Mouse (Mus musculus) testis, postnatal 10 days (tissue): ENCODE measurements around the gene Apba1.

Experiments used
- DNase-seq: peaks from one replicate; pipeline ENCODE4 v3.0.0; 2021; ENCODE audit warnings: low spot score

Gene Apba1

DNA sequence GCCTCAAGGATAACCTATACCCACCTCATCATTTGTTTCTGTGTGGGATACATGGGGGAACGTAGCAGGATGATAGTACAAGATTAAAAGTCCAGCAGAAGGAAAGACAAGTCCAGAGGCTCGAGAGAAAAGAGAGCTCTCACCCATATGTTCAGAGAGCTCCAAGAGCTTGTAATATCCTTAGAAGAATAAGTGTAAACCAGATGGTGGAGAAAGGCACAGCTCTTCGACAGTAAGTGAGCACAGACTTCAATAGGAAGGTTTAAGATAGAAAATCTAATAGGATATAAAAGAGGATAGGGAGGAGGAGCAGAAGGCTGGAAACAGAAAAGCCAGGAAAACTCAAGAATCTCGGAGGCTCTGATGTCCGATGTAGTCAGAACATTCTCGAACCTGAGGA, 115.8 kb downstream of the Apba1 start:
- no peak for DNase-seq

DNA sequence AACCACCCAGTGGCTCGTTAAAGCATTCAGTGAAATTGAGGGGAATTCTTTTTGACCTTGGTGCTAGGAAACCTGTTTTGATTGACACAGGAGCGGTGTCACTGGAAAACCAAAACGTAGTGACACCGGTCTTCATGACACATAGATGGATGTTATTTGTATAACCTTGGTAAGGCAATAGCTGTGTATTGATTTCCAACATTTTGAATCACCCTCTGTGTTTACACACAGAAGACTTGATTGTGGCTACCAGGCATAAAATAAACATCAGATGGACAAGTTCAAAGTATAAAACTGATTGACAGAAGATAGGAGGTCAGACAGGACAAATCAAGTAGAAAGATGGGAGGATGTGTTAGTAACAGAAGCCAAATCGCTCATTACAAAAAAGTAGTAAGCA, 117.1 kb downstream of the Apba1 start:
- no peak for DNase-seq

DNA sequence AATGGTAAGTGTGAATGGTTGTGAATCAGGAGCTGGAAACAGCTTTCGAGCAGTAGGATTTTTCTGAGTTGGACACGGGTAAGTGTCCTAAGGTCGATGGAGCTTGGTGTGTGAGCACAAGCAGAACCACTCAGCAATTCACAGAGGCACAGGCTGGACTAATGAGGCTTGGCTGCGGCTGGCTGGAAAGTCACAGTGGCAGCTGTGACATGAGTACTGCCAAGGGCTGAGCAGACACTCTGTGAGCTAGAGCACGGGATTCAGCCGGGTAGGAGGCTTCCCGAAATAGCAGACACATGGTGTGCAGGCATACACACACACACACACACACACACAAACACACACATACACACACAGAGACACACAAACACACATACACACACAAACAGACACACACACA, 121.2 kb downstream of the Apba1 start:
- DNase-seq, result no peak

DNA sequence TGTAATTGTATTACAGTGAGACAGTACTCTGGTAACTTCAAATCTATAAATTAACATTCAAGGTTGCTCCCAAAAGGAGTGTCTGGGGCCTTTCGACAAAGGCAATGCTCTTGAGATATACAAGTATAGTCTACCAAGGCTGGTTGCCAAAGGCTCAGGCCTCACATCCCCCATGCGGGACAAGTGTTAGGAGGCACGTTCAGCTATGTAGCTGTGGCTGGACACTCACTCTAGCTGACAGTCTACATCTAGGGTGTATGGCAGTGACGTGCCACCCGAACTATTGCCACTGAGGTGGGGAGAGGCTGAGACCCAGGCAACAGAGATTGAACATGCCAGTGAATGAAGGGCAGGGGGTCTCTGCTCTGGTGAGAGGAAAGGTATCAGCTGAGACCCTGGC, 127.5 kb downstream of the Apba1 start:
- no peak for DNase-seq

DNA sequence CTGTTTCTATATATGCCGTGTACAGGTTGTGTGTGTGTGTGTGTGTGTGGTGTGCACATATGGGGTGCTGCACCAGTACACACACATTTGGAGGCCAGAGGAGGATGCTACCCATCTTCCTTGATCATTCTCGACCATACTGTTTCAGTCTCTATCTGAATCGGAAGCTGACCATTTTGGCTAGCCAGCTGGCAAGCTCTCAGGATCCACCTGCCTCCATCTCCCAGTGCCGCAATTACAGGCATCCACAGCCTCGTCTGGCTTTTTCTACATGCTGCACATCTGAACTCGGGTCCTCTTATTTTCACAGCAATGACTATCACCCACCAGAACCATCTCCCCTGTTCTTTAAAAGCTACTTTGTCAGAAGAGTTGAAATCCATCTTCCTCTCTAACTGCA, 132.7 kb downstream of the Apba1 start:
- no peak for DNase-seq

DNA sequence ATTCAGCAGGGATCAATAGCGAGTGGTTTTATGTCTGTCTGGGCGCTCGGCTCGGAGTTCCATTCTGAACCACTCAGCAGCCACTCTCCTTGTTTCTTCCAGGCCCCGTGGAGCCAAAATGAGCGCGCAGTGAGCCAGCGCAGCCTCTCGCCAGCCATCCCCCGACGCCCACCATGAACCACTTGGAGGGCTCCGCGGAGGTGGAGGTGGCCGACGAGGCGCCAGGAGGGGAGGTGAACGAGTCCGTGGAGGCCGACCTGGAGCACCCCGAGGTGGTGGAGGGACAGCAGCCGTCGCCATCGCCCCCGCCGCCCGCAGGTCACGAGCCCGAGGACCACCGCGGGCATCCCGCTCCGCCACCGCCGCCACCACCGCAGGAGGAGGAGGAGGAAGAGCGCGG, 133.9 kb downstream of the Apba1 start:
- peak; percentile 51 for DNase-seq

GRCm38 (mm10) chr19:23893093-23893889, 134.6 kb downstream of the Apba1 start:
- peak; percentile 78 for DNase-seq

- no peak for DNase-seq
These were observed 135.3 kb downstream of the Apba1 start for GRCm38 (mm10) chr19:23893946-23894345.

DNA sequence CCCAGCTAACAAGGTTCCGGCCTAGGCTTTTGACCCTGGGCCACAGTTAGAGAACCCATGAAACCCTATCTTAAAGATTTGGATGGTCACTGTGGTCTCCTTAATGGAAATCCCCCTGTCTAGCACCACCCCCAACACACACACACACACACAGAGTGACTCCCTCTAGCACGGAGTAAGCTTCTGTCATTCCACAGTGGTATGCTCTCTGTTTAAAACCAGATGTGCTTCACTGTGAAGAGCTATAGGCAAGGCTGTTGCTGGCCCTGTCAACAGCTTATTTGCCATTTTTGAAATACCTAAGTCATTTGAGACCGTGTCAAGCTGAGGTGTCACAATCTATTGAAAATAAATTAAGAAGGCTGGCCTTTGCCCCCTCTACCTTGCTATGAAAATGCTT, 136.1 kb downstream of the Apba1 start:
- DNase-seq, result no peak

DNA sequence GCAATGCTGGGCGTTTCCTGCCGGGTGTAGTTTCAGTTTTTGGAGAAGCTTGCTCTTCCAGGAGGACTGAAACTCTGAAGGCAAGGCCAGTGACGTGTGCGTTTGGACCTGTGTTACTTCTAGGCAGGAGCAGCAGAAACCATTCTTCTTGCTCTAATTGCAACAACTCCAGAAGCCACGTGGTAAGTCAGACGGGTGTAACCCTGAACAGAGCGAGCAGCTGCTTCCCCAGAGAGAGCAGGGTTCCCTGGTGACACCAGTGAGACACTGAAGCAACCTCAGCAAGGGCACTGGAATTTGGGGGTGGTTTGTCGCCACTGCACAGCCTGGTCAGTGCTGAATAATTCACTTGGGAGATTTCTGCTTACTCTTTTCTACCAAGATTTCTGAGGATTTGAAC, 138.2 kb downstream of the Apba1 start:
- DNase-seq, result no peak

- DNase-seq, result no peak
These were observed 139.8 kb downstream of the Apba1 start for GRCm38 (mm10) chr19:23898501-23898900.

- DNase-seq, result peak; percentile 72
These were observed 142.5 kb downstream of the Apba1 start for GRCm38 (mm10) chr19:23901177-23901576.

DNA sequence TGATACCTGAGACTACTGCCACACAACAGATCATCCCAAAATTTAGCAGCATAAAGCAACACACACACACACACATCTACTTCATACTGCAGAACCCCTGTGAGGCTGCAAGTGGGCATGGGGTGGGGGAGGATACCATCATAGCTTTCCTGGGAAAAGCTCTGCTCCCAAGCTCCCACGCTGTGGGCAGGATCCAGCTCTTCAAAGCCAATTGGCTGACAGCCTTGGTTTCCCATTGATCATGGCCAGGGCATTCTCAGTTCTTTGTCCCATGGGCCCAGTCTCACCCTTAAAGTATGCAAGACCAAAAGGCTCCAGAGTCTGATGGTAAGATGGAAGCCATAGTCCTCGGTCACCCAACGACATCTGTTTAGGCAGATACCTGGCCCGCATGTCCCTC, 143.1 kb downstream of the Apba1 start:
- DNase-seq, result no peak

GRCm38 (mm10) chr19:23903066-23903465, 144.4 kb downstream of the Apba1 start:
- no peak for DNase-seq

DNA sequence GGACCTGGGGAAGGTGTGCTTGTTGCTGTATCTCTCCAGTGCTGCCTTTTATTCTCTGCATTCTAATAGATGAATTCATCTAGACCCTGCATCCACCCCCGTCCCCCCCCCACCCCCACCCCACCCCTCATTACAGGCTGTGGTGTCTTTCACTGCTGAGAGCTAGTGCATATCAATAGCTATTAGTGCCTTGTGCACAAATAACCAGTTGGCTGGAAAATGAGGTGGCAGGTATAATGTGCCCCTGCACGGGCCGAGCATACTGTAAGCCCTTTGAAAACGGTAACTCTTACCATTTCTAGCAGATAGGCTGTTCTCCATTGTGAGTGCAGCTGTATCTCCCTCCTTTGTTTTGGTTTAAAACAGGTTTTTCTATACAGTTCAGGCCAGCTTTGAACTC, 146.2 kb downstream of the Apba1 start:
- DNase-seq, result no peak

GRCm38 (mm10) chr19:23905772-23906171, 147.1 kb downstream of the Apba1 start:
- DNase-seq, result no peak

- no peak for DNase-seq
These were observed 151.7 kb downstream of the Apba1 start for GRCm38 (mm10) chr19:23910345-23910744.

- no peak for DNase-seq
These were observed 160.9 kb downstream of the Apba1 start for GRCm38 (mm10) chr19:23919384-23920219.

DNA sequence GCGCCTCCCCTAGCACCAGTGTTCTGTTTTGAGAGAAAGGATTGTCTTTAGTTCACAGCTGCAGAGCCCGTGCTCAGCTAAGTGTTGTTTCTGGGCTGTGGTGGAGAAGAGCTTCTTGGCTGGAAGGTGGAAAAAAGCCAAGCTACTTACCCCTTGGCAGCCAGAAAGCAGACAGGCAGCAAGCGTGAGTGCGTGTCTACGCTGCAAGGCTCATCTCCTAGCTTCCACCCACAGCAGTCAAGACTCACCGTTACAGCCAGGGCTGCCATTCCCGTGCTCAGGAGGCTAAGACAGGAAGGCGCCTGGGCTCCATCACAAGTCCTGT, 161.5 kb downstream of the Apba1 start:
- DNase-seq, result no peak

- no peak for DNase-seq
These were observed 163.9 kb downstream of the Apba1 start for GRCm38 (mm10) chr19:23922601-23923000.

- no peak for DNase-seq
These were observed 165.4 kb downstream of the Apba1 start for GRCm38 (mm10) chr19:23924057-23924456.

DNA sequence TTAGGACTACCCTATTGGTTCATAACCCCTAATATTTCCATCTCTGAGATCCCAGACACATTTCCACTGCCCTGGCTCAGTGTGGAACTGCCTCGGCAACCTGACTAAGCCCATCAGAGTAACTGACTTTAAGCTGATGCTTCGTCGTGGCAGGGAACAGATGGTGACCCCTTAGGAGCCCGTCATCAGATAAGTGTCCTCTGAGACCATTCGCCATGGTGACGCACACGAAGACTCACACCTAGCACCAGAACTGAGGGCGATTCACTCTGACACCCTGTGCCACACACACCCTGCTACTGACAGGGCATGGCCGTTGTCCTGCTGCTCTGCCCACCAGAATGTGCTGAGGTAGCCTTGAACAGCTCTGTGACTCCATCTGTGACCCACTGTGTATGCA, 166.1 kb downstream of the Apba1 start:
- DNase-seq, result no peak

DNA sequence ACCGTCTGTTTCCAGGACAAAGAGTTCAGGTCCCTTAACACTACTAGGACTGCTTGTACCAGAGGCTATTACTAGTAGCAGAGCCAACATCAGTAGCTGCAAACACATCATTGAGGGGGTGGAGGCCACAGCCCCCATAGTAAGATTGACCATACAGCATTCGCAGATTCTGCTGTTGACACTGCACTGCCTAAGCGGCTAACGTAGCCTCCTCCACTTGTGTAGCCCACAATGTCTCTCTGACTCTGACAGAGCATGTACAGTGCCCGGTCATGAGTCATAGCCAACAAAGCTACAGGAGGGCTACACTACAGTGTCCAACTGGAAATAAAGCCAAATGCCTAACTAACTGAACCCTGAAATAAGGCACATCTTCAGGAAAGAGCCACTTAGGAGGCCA, 166.9 kb downstream of the Apba1 start:
- no peak for DNase-seq

GRCm38 (mm10) chr19:23930826-23931225, 172.1 kb downstream of the Apba1 start:
- no peak for DNase-seq
